Mouse (Mus musculus): ENCODE measurements around the gene Ap3b1. TPM values are rescaled to one million over a fixed set of nuclear protein-coding genes. Genes with fewer than 3 reads are reported as not detected.
A peak's percentile ranks its signal among the peaks of the same experiment; 100 is the strongest.
"Not testable (repeated sequence)": the region's sequence is repeated elsewhere in the genome, so short reads cannot be mapped to it uniquely, and the experiment has no call there.

Gene Ap3b1
- polyA plus RNA-seq, 1 experiment: 22.6 TPM

DNA sequence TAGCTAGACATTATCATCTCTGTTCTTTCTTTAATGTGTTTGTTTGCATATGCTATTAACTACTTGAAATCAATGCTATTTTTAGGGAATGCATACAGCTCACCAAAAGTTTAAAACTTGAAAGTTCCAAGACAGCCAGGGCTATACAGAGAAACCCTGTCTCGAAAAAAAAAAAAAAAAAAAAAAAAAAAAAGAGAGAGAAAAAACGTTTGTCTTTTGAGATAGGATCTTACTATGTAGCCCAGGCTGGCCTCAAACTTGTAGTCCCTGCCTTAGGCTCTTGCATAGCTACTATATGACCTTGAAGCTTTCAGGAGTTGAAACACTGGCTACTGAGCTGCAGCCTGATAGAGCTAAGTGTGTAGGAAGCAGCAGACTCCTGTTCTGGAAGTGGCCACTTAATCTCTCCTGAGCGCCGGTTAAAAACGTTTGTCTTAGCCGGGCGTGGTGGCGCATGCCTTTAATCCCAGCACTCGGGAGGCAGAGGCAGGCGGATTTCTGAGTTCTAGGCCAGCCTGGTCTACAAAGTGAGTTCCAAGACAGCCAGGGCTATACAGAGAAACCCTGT is 2.3 kb downstream of the Ap3b1 start:
- H3K4me1 ChIP-seq (ENCODE audit: control insufficient read depth, insufficient read depth, insufficient read length, low read length); H3K27ac ChIP-seq (replicated peaks; ENCODE audit: low read depth, low read length); H3K4me3 ChIP-seq (ENCODE audit: insufficient read depth, low read depth, low read length): not testable (repeated sequence)

DNA sequence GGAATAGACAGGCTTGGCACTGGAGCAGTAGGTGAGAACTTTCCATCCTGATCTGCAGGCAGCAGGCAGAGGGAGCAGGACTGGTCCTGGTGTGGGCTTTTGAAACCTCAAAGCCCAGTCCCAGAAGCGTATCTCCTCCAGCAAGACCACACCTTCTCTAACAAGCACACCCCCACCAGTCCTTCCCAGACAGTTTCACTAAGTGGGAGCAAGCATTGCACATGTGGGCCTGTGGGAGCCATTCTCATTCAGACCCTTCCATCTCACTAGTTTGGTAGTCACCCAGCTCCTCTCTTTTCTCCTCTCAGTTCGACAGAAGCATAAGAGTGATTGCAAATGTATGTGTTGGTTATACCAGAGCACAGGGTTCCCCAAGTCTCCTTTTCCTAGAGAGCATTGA is 5.6 kb downstream of the Ap3b1 start:
- H3K4me1 ChIP-seq (ENCODE audit: control insufficient read depth, insufficient read depth, insufficient read length, low read length): peaks cover 8% of the 10 kb centered on the region; the same call in 1 of the 2 replicates
- no peak overlapping the region for H3K27ac ChIP-seq (replicated peaks; ENCODE audit: low read depth, low read length)
- H3K4me3 ChIP-seq (ENCODE audit: insufficient read depth, low read depth, low read length): no peak overlapping the region

DNA sequence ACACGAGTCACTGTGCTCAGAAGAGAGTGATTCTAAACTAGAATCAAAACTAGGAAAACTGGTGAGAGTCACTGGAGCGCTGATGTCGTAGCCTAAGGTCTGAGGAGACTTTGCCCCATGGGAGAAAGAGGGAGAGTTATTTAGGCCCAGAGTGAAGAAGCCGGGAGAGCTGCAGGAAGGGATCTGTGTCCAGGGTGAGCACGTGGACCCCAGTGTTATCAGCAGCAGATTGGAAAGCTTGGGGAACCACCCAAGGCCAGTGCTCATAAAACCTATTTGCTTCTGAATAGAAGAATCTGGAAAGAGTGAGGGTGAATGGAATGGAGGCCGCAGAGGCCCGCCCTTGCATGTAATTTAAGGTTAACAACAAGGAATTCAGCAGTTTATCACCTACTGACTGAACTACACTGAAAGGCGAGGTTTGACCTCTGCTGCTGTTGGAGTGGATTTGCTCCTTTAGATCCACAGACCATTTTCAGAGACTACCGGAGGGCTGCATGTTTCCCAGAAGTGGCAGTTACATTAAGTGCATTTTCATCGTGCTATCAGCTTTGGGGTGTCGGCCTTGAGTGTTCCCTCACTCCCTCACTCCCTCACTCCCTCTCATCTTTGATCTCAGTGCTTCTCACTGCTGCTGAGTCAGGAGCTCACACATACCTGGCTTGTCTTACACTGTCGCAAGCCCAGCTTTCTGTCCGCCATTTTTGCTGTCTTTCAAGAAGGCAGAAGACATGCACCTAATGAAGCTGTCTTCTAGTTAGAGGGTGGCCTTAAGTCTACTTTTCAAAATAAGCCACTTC is 6.5 kb downstream of the Ap3b1 start:
- H3K4me1 ChIP-seq (ENCODE audit: control insufficient read depth, insufficient read depth, insufficient read length, low read length): 0 out of 2 replicates have a peak, but pooled peaks cover 6% of the 10 kb centered on the region
- H3K4me3 ChIP-seq (ENCODE audit: insufficient read depth, low read depth, low read length): no peak overlapping the region
- H3K27ac ChIP-seq (replicated peaks; ENCODE audit: low read depth, low read length): no peak overlapping the region

DNA sequence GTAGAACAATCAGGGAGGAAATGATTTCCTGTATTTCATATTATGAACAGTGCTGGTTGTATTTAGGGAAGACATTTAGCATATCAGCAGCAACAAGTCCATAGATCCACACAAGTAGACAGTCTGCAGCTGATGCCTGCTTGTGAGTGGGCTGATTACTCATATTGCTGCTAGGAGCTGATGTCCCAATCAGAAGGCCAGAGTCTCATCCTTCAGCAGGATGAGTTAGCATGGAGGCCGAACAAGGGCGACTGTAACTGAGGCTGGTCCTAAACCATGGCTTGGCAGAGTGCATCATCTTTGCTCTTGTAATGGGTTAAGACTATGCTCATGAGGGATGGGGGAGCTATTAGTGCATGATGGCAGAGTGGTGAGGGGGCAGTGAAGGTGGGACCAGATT is 9.1 kb downstream of the Ap3b1 start:
- Histone ChIP-seq H3K4me1 (ENCODE audit: control insufficient read depth, insufficient read depth, insufficient read length, low read length) (0 out of 2 replicates have a peak, but pooled peaks cover 2% of the 10 kb centered on the region), H3K27ac (replicated peaks; ENCODE audit: low read depth, low read length) (no peak overlapping the region), H3K4me3 (ENCODE audit: insufficient read depth, low read depth, low read length) (no peak overlapping the region)

DNA sequence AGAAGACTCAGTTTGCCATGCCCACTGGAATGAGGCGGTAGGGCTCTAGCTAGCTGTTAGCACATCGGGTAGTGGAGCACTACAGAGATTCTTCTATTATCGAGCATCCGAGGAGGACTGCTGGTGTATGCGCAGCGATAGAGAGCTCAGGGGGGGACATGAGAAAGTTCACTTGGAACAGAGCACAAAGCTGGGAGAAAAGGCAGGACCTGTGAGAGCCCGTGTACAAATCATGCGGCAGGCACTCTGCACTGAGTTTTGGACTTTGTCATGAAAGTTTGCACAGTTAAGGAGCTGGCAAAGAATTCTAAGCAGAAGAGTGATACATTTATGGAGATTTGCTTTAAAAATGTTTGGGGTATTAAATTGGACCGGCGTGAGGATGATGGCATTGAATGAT is 11.8 kb downstream of the Ap3b1 start:
- no peak overlapping the region for H3K4me3 ChIP-seq (ENCODE audit: insufficient read depth, low read depth, low read length)
- H3K4me1 ChIP-seq (ENCODE audit: control insufficient read depth, insufficient read depth, insufficient read length, low read length): no peaks in the 10 kb centered on the region
- H3K27ac ChIP-seq (replicated peaks; ENCODE audit: low read depth, low read length): no peak overlapping the region

DNA sequence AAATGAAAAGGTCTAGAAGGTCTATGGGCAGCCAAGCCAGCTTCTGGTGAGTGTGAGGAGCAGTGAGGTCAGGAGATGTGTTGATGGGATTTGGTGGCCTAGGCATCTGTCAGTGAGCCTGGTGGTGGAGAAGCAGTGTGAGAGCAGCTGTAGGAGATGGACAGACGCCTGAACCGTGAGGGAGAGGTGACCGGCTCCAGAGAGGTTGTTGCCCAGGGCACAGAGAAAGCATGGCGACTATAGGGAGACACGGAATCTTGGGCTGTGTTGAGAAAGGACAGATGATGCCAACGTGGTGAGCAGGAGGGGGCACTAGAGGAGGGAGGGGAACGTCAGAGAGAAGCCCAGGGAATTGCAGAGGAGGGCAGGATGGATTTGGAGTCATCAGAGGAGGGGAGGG is 13.3 kb downstream of the Ap3b1 start:
- Histone ChIP-seq H3K4me1 (ENCODE audit: control insufficient read depth, insufficient read depth, insufficient read length, low read length) (no peaks in the 10 kb centered on the region), H3K4me3 (ENCODE audit: insufficient read depth, low read depth, low read length) (no peak overlapping the region), H3K27ac (replicated peaks; ENCODE audit: low read depth, low read length) (no peak overlapping the region)

DNA sequence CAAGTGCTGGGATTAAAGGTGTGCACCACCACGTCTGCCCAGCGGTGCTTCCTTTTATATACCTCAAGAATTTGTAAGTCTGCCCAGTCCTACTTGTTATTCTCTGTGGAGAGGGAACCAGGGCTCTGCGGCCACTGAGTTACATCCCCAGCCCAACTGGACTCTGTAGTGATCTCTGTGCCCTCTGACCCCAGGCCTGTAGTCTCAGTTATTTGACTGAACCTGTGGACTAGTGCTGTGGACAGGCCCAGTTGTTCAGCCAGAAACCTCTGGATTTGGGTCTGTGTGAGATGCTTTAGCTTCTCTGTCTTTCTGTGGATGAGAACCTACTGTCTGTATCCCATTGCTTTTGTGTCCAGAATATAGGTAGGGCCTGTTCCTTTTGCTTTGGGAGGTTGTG is 15.4 kb downstream of the Ap3b1 start:
- no peaks in the 10 kb centered on the region for H3K4me1 ChIP-seq (ENCODE audit: control insufficient read depth, insufficient read depth, insufficient read length, low read length)
- no peak overlapping the region for H3K4me3 ChIP-seq (ENCODE audit: insufficient read depth, low read depth, low read length)
- no peak overlapping the region for H3K27ac ChIP-seq (replicated peaks; ENCODE audit: low read depth, low read length)

DNA sequence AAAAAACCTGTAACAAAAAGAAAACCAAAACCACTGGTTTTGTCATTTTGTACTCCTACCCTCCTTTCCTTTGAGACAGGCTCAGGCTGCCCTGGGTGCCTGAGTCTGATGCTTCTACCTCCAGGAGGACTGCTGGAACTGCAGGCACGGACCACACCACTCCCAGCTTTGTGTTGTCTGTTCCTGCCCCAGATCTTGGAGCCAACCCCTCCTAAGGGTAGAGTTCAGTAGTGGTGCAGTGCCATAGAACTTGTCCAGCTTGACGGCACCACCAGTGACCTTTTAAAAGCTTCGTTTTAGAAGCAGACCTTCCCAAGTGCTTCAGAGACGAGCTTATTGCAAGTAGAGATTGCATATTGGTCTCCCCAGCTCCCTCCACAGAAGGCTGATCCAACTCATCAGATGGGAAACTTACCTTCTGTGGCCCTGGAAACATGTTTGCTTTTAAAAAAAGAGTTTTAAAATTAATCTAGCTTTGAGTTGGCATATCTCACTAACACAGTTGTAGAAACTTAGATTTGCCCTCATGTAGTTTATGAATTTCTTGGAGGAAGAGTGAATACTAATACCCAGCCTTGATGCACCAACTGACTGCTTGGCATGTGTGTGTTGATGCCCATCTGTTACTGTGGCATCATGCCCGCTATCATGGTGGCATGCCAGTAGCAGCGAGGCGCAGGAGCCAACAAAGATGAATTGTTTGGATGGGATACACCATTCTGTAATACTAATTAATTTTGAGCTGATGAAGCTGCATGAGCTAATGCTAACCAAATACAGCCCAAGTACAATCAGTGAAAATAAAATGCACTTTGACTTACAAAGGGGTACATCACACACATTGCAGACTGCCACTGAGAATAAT is 17.0 kb downstream of the Ap3b1 start:
- no peak overlapping the region for H3K27ac ChIP-seq (replicated peaks; ENCODE audit: low read depth, low read length)
- no peaks in the 10 kb centered on the region for H3K4me1 ChIP-seq (ENCODE audit: control insufficient read depth, insufficient read depth, insufficient read length, low read length)
- H3K4me3 ChIP-seq (ENCODE audit: insufficient read depth, low read depth, low read length): no peak overlapping the region

DNA sequence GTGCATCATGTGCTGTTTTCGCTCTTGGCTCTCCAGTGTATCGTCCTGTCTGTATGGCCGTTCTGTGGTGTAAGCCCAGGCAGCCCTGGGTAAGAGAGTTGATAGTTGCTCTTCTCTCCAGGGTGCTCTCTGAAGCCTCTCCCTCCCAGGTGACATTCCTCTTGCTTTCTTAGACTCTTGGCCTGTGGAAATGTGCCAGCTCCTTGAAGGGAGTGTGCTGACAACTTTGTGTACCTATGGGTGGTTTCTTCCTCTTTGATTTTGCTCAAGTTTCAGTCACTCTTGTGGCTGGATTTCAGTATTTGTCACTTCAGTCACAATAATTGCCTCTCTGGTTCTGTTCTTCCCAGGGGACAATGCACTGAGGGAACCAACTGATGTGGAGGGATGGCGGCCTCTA is 20.2 kb downstream of the Ap3b1 start:
- Histone ChIP-seq H3K4me1 (ENCODE audit: control insufficient read depth, insufficient read depth, insufficient read length, low read length) (no peaks in the 10 kb centered on the region), H3K4me3 (ENCODE audit: insufficient read depth, low read depth, low read length) (no peak overlapping the region), H3K27ac (replicated peaks; ENCODE audit: low read depth, low read length) (no peak overlapping the region)

DNA sequence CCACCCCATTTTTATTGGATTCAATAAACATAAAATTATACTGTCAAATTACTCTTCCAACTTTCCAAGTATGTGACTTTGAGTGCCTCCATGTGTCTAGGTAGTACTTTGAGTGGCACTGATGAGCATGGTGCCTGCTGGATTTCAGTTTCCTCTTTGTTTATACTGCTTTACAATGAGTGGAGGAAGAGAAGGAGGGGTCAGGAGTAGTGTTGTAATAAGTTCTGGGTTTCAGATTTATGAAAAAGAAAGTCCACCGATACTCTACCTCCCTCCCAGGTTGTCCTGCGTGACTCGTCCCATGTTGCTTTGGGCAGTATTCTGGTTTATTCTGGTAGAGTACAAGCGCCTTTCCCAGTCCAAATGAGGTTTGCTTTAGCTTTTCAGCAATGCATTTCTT is 22.7 kb downstream of the Ap3b1 start:
- no peak overlapping the region for H3K27ac ChIP-seq (replicated peaks; ENCODE audit: low read depth, low read length)
- H3K4me3 ChIP-seq (ENCODE audit: insufficient read depth, low read depth, low read length): no peak overlapping the region
- H3K4me1 ChIP-seq (ENCODE audit: control insufficient read depth, insufficient read depth, insufficient read length, low read length): no peaks in the 10 kb centered on the region; the same call in 1 of the 2 replicates

DNA sequence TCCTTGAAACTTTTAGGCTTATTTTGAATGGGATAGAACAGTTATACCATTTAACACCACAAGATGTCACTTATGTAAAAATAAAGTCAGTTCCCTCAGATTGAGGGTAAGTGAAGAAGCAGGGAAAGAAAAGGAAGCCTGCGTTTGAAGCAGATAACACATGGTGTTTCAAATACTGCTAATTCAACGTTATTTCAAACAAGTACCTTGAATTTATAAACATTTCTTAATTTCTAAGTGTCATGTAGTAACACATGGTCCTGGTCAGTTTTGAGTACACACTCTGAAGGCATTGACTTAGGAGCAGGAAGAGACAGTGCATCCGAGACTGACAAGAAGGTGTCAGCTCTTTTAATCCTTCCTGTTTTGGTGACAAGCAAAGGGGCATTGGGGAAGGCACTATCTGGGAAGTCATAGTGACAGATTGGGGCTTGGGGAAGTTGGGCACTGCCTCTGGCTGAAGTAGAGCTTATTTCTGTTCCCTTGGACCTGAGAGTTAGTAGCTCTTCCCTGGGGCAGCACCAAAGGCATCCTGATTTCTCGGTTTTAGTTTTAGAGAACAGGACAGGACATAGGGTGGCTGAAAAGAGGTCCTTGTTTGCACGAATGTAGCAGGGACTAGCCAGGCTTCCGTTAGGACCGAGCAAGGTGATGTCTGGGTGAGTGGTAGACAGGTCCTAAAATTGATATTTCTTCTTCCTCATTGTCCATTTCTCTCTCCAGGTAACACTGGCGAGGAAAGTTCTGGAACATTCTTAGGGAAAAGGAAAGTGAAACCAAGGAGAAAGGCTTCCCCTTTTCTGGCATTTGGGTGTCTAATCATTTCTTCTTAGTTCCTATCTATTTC is 23.3 kb downstream of the Ap3b1 start:
- H3K27ac ChIP-seq (replicated peaks; ENCODE audit: low read depth, low read length): peak overlapping the region; percentile 94
- H3K4me3 ChIP-seq (ENCODE audit: insufficient read depth, low read depth, low read length): peak overlapping the region; percentile 67

DNA sequence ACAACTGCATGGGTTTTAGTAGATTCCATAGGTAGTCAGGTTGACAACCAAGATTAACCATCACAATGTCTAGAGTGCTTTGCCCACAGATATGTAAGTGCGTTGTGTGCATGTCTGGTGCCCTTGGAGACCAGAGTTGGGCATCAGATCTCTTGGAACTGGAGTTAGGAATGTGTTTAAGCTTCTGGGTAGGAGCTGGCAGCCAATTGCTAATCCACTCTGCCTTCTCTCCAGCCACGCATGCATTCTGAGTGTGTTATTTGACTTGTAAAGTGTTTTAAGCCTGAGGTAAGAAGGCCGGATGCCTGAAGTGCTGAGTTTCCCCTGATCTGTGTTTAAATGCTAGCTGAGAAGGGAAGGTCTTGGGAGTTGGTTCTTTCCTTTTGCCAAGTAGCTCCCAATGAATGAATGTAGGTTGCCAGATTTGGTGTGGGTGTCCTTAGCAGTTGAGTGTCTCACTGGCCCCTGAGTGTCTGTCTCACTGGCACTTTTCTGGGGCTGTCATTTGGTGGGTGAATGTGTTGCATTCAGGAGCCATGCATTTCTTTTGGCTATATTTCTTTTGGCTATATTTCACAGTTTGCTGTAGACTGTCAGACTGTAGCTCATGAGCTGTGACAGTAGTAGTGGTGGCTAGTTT is 26.3 kb downstream of the Ap3b1 start:
- Histone ChIP-seq H3K27ac (replicated peaks; ENCODE audit: low read depth, low read length) (no peak overlapping the region), H3K4me3 (ENCODE audit: insufficient read depth, low read depth, low read length) (no peak overlapping the region), H3K4me1 (ENCODE audit: control insufficient read depth, insufficient read depth, insufficient read length, low read length) (peaks cover 2% of the 10 kb centered on the region; the same call in 1 of the 2 replicates)

More for the DNA sequence above, 23.3 kb downstream of the Ap3b1 start:
- H3K4me1 ChIP-seq (ENCODE audit: control insufficient read depth, insufficient read depth, insufficient read length, low read length): no peaks in the 10 kb centered on the region; the same call in 1 of the 2 replicates

DNA sequence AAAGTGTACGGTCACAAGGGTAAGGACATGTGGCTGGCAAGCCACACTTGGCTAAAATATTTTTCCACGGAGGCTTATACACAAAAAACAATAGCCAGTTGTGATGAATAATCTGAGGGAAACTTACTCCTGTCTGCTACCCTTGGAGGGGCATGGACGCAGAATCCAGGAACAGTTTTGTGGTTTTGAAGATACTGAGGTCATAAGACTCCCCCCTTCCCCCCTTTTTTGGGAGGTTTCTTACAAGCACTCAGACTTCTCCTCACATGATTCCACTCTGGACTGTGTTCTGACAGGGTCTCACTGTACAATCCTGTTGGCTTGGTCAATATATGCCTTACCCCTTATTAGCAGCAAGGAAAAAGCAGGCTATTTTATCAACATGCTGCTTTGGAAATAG is 29.8 kb downstream of the Ap3b1 start:
- Histone ChIP-seq H3K27ac (replicated peaks; ENCODE audit: low read depth, low read length) (no peak overlapping the region), H3K4me3 (ENCODE audit: insufficient read depth, low read depth, low read length) (no peak overlapping the region), H3K4me1 (ENCODE audit: control insufficient read depth, insufficient read depth, insufficient read length, low read length) (peaks cover 4% of the 10 kb centered on the region; the same call in 1 of the 2 replicates)

DNA sequence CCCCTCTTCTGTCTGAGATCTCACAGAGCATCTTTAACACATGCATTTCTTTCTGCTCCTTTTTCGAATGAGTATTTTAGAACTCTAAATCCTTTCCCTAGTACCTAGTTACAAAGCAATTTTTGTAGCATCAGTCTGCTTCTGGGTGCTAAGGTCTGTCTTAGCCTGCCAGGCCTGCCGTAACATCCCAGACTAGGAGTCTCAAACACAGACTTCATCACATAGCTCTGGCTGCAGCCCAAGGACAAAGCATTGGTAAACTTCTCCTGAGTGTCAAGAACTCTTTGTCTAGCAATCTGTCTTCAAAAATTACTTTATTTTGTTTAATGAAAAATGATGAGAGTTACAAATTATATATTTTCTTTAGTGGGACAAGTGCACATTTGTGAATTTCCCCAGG is 30.8 kb downstream of the Ap3b1 start:
- Histone ChIP-seq H3K27ac (replicated peaks; ENCODE audit: low read depth, low read length) (no peak overlapping the region), H3K4me3 (ENCODE audit: insufficient read depth, low read depth, low read length) (no peak overlapping the region), H3K4me1 (ENCODE audit: control insufficient read depth, insufficient read depth, insufficient read length, low read length) (peaks cover 4% of the 10 kb centered on the region; the same call in 1 of the 2 replicates)

Measured in brown adipose tissue, adult 24 weeks (tissue).